Mouse (Mus musculus) hindbrain, embryonic 16.5 days (tissue): ENCODE results near the gene Zfp345. TPM values are rescaled to one million over a fixed set of nuclear protein-coding genes. Genes with fewer than 3 reads are reported as not detected.
A peak's percentile ranks its signal among the peaks of the same experiment; 100 is the strongest.
"Not testable (repeated sequence)": the region's sequence is repeated elsewhere in the genome, so short reads cannot be mapped to it uniquely, and the experiment has no call there.

Experiments
- ATAC-seq: fragments of 200-750 bp; cut with Nextera tagmentation; 2 replicates; pipeline ENCODE4 v1.8.0; 2017; ENCODE audit warnings: moderate TSS enrichment, moderate library complexity
- H3K27ac ChIP-seq: fragments of 300-500 bp; sonication (generic); 2 replicates; pipeline ENCODE4 v1.5.1; 2014; ENCODE audit warnings: low read depth, mild to moderate bottlenecking, control low read depth, low read length, moderate library complexity
- H3K27me3 ChIP-seq: fragments of 300-500 bp; sonication (generic); replicated peaks from 2 replicates; pipeline ENCODE4 v1.6.1; 2014; ENCODE audit warnings: low read length; ENCODE audit not compliant: control insufficient read depth, insufficient read depth
- H3K36me3 ChIP-seq: fragments of 300-500 bp; sonication (generic); 2 replicates; pipeline ENCODE4 v1.6.1; 2014; ENCODE audit warnings: mild to moderate bottlenecking, low read length, moderate library complexity, mixed read lengths; ENCODE audit not compliant: control insufficient read depth, insufficient read depth
- H3K4me1 ChIP-seq: fragments of 300-500 bp; sonication (generic); 2 replicates; pipeline ENCODE4 v1.6.1; 2014; ENCODE audit warnings: low read depth, low read length; ENCODE audit not compliant: control insufficient read depth, insufficient read depth
- H3K4me2 ChIP-seq: fragments of 300-500 bp; sonication (generic); 2 replicates; pipeline ENCODE4 v1.6.1; 2014; ENCODE audit warnings: mild to moderate bottlenecking, low read length, control low read depth, moderate library complexity
- H3K4me3 ChIP-seq: fragments of 300-500 bp; sonication (generic); 2 replicates; pipeline ENCODE4 v1.5.1; 2014; ENCODE audit warnings: mild to moderate bottlenecking, low read length, control low read depth, moderate library complexity
- H3K9ac ChIP-seq: fragments of 300-500 bp; sonication (generic); 2 replicates; pipeline ENCODE4 v1.6.1; 2014; ENCODE audit warnings: low read depth, mild to moderate bottlenecking, control low read depth, low read length, moderate library complexity
- H3K9me3 ChIP-seq: fragments of 300-500 bp; sonication (generic); 2 replicates; pipeline ENCODE4 v1.6.1; 2014; ENCODE audit warnings: mild to moderate bottlenecking, low read length, moderate library complexity; ENCODE audit not compliant: control insufficient read depth
- WGBS: fragments of 180-500 bp; shearing (Covaris S2); extraction: QIAGEN DNeasy Blood & Tissue Kit; methylation state at CpG from one replicate; pipeline ENCODE4 v1.1.7; 2014; 5-methylcytosine and 5-hydroxymethylcytosine counted together
- polyA plus RNA-seq: library from polyadenylated mRNA; unstranded; fragments of >200 nt; fragmentation: Nextera tagmentation; extraction: Ambion mirVana; gene quantifications from 2 replicates; pipeline ENCODE4 v1.2.1, GENCODE M21; 2015

Zfp345 gene
- polyA plus RNA-seq, result 0.09 and 0.11 TPM in 2 replicates

DNA sequence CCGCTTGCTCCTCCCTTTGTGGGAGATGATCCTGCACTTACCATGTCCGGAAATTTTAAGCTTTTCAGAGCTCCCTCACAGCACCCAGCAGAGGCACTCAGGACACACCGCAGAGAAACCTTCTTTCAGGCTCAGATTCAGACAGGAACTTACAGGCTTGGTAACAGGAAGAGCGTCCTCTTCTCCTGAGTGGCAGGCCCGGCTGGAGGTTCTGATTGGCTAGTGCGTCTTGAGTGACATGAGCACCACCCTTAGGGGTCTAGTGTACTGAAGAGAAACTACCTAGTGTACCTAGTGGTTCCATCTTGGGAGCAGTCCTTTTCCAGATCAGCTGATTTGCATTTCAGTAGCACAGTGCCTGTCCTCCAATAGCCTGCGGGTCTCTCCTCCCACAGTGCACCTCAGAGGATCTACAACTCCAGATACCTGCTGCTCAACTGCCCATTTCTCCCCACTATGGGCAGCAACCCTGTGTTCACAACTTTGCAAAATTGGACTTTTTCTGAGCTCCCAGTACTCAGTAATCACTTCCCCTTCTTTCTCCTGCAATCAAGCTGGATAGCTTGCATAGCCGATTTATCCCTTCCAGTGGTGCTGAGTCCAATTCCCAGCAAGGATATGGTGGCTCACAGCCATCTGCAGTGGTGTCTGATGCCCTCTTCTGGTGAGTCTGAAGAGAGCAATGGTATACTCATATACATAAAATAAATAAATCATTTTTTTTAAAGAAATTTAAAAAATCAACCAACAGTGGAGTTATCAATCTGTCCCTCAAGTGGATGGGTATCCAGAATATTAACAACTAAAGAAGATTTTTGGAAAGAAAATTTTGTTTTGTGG, at the start of gene Zfp345:
TSS of gene Zfp345 (minus strand) at position 153 of the 840 bp plus-strand sequence.
- H3K4me3 ChIP-seq, result not testable (repeated sequence)

DNA sequence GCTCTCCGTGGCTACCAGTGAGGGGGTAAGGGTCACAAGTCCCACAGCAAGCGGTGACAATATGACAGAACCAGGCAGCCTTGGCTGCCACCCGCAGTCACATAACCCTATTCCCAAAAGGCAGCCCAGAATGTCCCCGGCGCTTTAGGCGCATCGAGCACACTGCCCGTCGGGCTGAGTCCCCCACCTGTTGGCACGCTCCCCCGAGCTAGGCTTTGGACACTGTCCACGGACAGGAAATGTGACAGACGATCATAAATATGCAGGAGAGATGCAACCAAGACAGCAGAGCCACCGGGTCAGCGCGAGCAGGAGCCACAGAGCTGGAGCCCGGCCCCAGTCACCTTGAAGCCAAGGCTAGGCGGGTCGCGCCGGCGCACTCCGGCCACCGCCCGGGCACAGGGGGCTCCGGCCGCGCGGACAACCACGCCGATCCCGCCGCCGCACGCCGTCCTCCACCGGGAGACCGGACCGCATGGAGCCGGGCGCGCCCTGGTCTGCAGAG, 40.9 kb upstream of the Zfp345 start:
- Histone ChIP-seq H3K4me2 (peak overlapping the region; percentile 86), H3K4me1 (peaks cover 3% of the 10 kb centered on the region), H3K36me3 (no peaks in the 10 kb centered on the region), H3K27ac (no peak overlapping the region), H3K9ac (peak overlapping the region; percentile 62), H3K27me3 (no peaks in the 10 kb centered on the region; the same call in none of the 2 replicates), H3K9me3 (no peaks in the 10 kb centered on the region), H3K4me3 (peak overlapping the region; percentile 49)
- ATAC-seq, result peak; percentile 76
- WGBS, result 4% methylated on average over 42 of the region's 42 CpGs

More for the DNA sequence above, at the start of gene Zfp345:
- 69% methylated on average over 7 of the region's 8 CpGs for WGBS
- H3K4me1 ChIP-seq, H3K9ac ChIP-seq, H3K27ac ChIP-seq, H3K4me2 ChIP-seq, H3K9me3 ChIP-seq, H3K36me3 ChIP-seq, ATAC-seq, H3K27me3 ChIP-seq: not testable (repeated sequence)

DNA sequence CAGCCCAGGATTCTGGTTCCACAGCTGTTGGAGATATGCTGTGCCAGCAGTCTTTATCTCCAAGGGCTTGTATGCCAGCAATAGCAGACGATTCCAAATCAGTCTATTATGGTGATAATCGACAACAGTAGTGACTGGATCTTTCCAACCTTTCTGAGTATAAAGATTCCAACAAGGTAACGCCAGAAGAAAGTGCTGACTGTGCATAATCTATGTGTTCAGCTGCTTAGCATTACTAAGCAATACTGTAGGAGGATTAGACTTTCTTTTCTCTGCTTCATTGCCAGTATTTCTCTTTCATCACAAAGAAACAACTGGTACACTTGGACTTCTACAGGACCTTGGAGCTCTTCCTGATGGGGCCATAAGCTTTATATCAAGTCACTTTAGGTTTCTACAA, 27.9 kb upstream of the Zfp345 start:
- H3K27me3 ChIP-seq, result no peaks in the 10 kb centered on the region
- no peaks in the 10 kb centered on the region for H3K36me3 ChIP-seq
- no peak overlapping the region for H3K4me2 ChIP-seq
- ATAC-seq, result no peak
- H3K9me3 ChIP-seq, result no peaks in the 10 kb centered on the region
- H3K27ac ChIP-seq, result no peak overlapping the region
- no peaks in the 10 kb centered on the region for H3K4me1 ChIP-seq
- no peak overlapping the region for H3K4me3 ChIP-seq
- WGBS, result 78% methylated on average over 3 of the region's 3 CpGs
- H3K9ac ChIP-seq, result no peak overlapping the region

DNA sequence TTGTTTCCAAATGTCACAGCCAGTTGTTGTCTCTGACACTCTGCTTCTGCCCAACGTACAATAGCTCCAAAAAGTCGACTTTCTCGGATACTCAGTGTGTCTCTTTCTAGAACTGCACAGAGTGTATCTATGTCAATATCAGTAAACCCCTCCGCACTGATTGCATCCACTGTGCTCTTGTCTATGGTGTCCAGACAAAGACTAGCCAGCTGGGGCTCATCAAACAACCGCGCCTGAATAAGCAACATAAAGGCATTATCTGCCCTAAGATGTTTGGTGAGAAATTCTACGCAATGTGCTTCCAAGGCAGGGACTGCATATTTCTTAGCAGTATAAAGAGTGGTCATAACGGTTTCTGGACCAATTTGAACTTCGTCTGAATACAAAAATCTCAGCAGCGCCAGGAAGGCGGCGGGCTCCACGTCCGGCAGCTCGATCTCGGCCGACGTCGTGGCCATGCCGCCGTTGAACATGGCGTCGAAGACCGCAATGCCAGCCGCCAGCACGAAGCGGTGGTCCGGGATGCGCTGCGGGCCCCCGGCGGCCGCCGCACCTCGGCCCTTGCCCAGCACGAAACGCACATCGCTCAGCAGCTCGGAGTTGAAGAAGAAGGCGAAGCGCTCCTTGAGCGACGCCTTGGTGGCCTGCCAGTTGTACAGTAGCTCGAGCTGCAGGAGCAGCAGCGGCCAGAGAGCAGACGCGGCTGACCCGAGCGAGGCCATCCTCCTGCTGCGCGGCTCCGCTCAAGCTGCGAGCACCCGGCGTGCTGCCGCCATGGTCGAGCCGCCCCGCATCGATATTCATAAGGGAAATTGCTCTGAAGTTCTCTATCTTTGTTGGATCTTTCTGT, 15.5 kb upstream of the Zfp345 start:
- H3K27ac ChIP-seq, ATAC-seq, H3K4me1 ChIP-seq, H3K36me3 ChIP-seq, H3K27me3 ChIP-seq, H3K9me3 ChIP-seq: not testable (repeated sequence)
- Histone ChIP-seq H3K9ac (0 out of 2 replicates have a peak overlapping the region, but pooled peaks have one; percentile 27), H3K4me2 (peak overlapping the region; percentile 51), H3K4me3 (peak overlapping the region; percentile 32)
- 46% methylated on average over 60 of the region's 60 CpGs for WGBS

DNA sequence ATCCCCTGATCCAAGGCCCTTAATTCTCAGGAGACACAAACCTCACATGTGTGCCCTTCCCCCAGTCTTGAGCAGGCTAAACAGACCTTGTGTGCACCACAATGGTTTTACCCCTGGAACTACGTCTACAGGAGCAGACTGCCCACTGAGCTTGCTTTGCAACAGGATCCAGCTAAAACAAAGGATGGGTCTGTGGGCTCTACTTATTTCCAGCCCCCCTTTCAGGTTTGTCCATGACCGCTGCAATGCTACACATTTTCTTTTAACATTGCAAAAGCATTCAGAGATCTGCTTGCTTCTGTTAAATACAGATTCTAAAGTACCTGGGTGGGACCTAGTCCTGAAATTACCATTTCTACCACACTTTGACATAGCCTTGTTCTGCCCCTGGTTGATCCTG, 8.1 kb upstream of the Zfp345 start:
- Histone ChIP-seq H3K27me3 (no peaks in the 10 kb centered on the region), H3K9me3 (no peaks in the 10 kb centered on the region), H3K9ac (no peak overlapping the region), H3K27ac (no peak overlapping the region), H3K4me2 (no peak overlapping the region), H3K4me1 (no peaks in the 10 kb centered on the region), H3K4me3 (no peak overlapping the region), H3K36me3 (no peaks in the 10 kb centered on the region)
- 61% methylated on average over 2 of the region's 2 CpGs for WGBS
- ATAC-seq, result no peak

DNA sequence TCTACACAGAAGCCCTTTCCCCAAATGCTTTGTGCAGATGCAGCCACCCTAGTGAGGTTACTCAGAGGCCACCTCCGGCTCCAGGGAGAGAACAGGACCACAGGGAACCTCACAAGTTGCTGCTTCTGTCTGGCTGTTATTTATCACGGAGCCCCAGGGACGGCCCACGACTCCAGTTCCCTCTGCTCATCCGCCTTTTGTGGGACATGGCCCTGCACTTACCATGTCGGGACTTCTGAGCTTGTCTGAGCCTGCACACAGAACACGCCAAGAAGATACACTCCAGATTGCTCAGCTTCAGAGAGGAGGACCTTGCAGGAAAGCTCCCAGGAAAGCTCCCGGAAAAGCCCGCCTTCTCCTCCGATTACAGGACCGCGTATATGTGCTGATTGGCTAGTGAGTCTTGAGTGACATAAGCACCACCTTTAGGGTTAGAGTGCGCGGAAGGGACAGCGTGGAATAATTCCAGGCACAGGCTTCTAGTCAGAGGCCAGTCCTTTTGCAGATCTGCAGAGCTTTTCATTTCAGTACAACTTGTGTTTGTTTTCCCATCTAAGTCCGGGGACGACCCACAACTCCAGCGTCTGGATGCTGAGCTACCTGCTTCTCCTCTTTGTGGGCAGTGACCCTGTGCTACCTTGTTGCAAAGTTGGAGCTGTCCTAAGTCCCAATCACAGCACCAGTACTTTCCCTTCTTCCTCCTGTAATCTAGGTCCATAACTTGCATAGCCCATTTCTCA, 33.5 kb downstream of the Zfp345 start, which contains the start of gene Zfp442:
TSS of gene Zfp442 (minus strand) at position 307 of the 740 bp plus-strand sequence.
- H3K4me1 ChIP-seq, H3K27ac ChIP-seq, H3K9me3 ChIP-seq, H3K27me3 ChIP-seq, H3K36me3 ChIP-seq: not testable (repeated sequence)
- 1% methylated on average over 18 of the region's 18 CpGs for WGBS
- peak within 1 kb of the TSS; percentile 61 for H3K9ac ChIP-seq
- peak; percentile 100 for ATAC-seq
- H3K4me2 ChIP-seq, result peak within 1 kb of the TSS; percentile 59
- peak within 1 kb of the TSS; percentile 49 for H3K4me3 ChIP-seq

DNA sequence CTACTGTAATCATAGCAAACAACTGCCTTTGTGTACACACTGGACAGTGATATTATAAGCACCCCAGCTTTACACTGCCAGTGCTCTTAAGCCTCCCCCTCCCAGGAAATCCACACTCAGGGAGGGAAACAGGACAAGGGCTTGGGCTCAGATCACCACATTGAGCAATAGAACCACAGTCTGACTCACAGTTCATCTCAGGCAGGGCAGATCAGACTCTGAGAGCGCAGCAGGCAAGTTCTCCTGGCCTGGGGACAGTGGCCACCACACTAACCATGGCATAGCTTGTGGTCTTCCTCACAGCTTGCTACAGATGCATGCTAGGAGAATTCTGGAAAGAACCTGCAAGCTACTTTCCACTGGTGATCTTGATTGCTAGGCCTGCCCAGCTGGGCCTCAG, 45.8 kb downstream of the Zfp345 start:
- 100% methylated on average over 1 of the region's 1 CpGs for WGBS
- H3K9ac ChIP-seq, H3K4me3 ChIP-seq, H3K27me3 ChIP-seq, H3K36me3 ChIP-seq, H3K4me2 ChIP-seq, ATAC-seq, H3K4me1 ChIP-seq, H3K27ac ChIP-seq, H3K9me3 ChIP-seq: not testable (repeated sequence)
